Mouse (Mus musculus): ENCODE results near the gene Lypd5. TPM values are rescaled to one million over a fixed set of nuclear protein-coding genes. Genes with fewer than 3 reads are reported as not detected.

Lypd5 gene
- polyA plus RNA-seq, 1 experiment from 2014 or later, result not detected

DNA sequence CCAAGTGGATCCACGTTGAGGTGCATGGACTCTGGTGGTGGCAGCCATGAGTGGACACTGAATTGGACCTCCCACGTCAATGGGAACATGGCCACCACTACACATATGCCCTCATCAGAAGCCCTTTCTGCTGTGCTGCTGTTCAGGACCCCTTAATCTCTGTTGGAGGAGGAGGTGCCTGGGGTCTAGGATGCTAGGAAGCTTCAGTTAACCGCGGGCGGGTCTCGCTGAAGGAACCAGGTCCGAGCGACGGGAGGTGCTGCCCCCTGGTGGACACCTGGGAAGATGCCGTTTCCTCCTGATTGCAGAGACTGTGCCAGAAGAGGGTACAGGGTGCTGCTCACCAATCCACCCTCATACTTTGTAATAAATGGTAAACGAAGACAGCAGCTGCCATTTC, 35.8 kb downstream of the Lypd5 start:
- Histone ChIP-seq H3K4me1 (replicated peaks; ENCODE audit: insufficient read depth, low read length) (no peaks in the 10 kb centered on the region), H3K9me3 (replicated peaks; ENCODE audit: low read length) (no peaks in the 10 kb centered on the region), H3K36me3 (ENCODE audit: insufficient read depth, low read length) (no peaks in the 10 kb centered on the region), H3K4me2 (ENCODE audit: low read length) (no peak overlapping the region), H3K4me3 (replicated peaks; ENCODE audit: low read depth, low read length) (no peak overlapping the region), H3K27me3 (ENCODE audit: insufficient read depth, low read length) (no peaks in the 10 kb centered on the region), H3K9ac (ENCODE audit: low read depth, low read length) (no peak overlapping the region), H3K27ac (no peak overlapping the region)
- peak; percentile 92 for TF ChIP-seq CTCF (IDR thresholded peaks at IDR 0.05; ENCODE audit: low read depth)
- WGBS, result 7% methylated on average over 11 of the region's 11 CpGs
- DNase-seq (ENCODE audit: low spot score), result peak; percentile 74
- ATAC-seq (replicated peaks; ENCODE audit: low FRiP score, low read depth), result no peak

DNA sequence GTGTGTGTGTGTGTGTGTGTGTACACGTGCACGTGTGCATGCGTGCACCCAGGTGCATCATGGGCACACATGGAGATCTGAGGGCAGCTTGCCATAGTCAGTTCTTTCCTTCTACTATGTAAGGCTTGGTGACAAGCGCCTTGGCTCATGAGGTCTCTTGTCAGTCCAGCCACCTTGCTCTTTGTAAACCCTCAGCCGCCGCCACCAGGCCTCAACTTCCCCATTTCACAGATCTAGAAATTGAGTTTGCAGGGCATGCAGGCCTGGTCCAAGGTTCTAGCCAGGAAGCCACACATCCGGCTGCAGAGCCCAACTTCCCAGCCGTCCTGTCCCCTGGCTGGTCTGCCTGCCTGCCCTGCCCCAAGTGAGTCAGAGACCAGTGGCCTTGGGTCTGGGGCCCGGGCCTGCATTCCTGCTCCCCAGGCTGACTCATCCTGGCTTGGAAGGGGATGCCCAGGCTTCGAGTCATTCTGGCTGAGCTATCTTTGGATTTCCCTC, 38.1 kb downstream of the Lypd5 start:
- no peak overlapping the region for H3K27ac ChIP-seq
- H3K9me3 ChIP-seq (replicated peaks; ENCODE audit: low read length), result no peaks in the 10 kb centered on the region
- H3K4me2 ChIP-seq (ENCODE audit: low read length), result no peak overlapping the region
- WGBS, result 77% methylated on average over 10 of the region's 10 CpGs
- no peaks in the 10 kb centered on the region for H3K36me3 ChIP-seq (ENCODE audit: insufficient read depth, low read length)
- H3K9ac ChIP-seq (ENCODE audit: low read depth, low read length), result no peak overlapping the region
- DNase-seq (ENCODE audit: low spot score) (no peak), ATAC-seq (replicated peaks; ENCODE audit: low FRiP score, low read depth) (no peak)
- no peak overlapping the region for H3K4me3 ChIP-seq (replicated peaks; ENCODE audit: low read depth, low read length)
- no peaks in the 10 kb centered on the region for H3K4me1 ChIP-seq (replicated peaks; ENCODE audit: insufficient read depth, low read length)
- H3K27me3 ChIP-seq (ENCODE audit: insufficient read depth, low read length), result no peaks in the 10 kb centered on the region
- TF ChIP-seq CTCF (IDR thresholded peaks at IDR 0.05; ENCODE audit: low read depth), result no peak

- WGBS, result 36% methylated on average over 13 of the region's 13 CpGs
- Histone ChIP-seq H3K27me3 (ENCODE audit: insufficient read depth, low read length) (no peaks in the 10 kb centered on the region), H3K36me3 (ENCODE audit: insufficient read depth, low read length) (no peaks in the 10 kb centered on the region), H3K4me2 (ENCODE audit: low read length) (no peak overlapping the region), H3K4me1 (replicated peaks; ENCODE audit: insufficient read depth, low read length) (peaks cover 4% of the 10 kb centered on the region; the same call in 1 of the 2 replicates), H3K4me3 (replicated peaks; ENCODE audit: low read depth, low read length) (no peak overlapping the region), H3K9me3 (replicated peaks; ENCODE audit: low read length) (no peaks in the 10 kb centered on the region), H3K9ac (ENCODE audit: low read depth, low read length) (no peak overlapping the region), H3K27ac (peak overlapping the region; percentile 25; the same call in 1 of the 2 replicates)
- TF ChIP-seq CTCF (IDR thresholded peaks at IDR 0.05; ENCODE audit: low read depth), result no peak
- ATAC-seq (replicated peaks; ENCODE audit: low FRiP score, low read depth), result peak; percentile 25; the same call in 1 of the 2 replicates
- peak; percentile 82 for DNase-seq (ENCODE audit: low spot score)
Observed at GRCm38 (mm10) chr7:24389516-24390187, 40.7 kb downstream of the Lypd5 start.

GRCm38 (mm10) chr7:24390512-24390911, 41.5 kb downstream of the Lypd5 start:
- DNase-seq (ENCODE audit: low spot score), result no peak
- Histone ChIP-seq H3K27me3 (ENCODE audit: insufficient read depth, low read length) (no peaks in the 10 kb centered on the region), H3K4me3 (replicated peaks; ENCODE audit: low read depth, low read length) (no peak overlapping the region), H3K27ac (no peak overlapping the region), H3K4me1 (replicated peaks; ENCODE audit: insufficient read depth, low read length) (peaks cover 5% of the 10 kb centered on the region; the same call in 1 of the 2 replicates), H3K9ac (ENCODE audit: low read depth, low read length) (no peak overlapping the region), H3K9me3 (replicated peaks; ENCODE audit: low read length) (no peaks in the 10 kb centered on the region), H3K36me3 (ENCODE audit: insufficient read depth, low read length) (no peaks in the 10 kb centered on the region), H3K4me2 (ENCODE audit: low read length) (no peak overlapping the region)
- TF ChIP-seq CTCF (IDR thresholded peaks at IDR 0.05; ENCODE audit: low read depth), result no peak
- WGBS, result 36% methylated on average over 7 of the region's 7 CpGs
- no peak; the same call in 1 of the 2 replicates for ATAC-seq (replicated peaks; ENCODE audit: low FRiP score, low read depth)

DNA sequence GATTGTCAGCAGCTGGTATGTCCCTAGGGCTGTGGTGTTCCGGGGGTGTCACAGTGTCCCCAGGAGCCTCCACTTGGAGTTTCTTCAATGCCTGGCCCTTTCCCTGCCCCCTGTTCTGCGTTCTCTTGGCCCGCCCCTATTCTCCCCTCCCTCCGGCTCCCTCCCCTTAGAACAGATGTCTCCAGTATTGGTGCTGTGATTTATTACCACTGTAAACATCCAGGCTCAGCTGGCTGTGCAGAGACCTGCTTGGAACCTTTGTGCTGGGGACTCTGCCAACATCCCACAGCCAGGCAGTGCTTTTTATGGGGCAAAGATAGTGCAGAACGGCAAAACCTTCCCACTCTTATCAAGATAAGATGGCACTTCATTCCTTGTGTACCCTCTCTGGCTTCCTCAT, 42.1 kb downstream of the Lypd5 start:
- Histone ChIP-seq H3K9me3 (replicated peaks; ENCODE audit: low read length) (no peaks in the 10 kb centered on the region), H3K27me3 (ENCODE audit: insufficient read depth, low read length) (no peaks in the 10 kb centered on the region), H3K4me3 (replicated peaks; ENCODE audit: low read depth, low read length) (no peak overlapping the region), H3K36me3 (ENCODE audit: insufficient read depth, low read length) (no peaks in the 10 kb centered on the region), H3K4me1 (replicated peaks; ENCODE audit: insufficient read depth, low read length) (peaks cover 5% of the 10 kb centered on the region; the same call in 1 of the 2 replicates), H3K9ac (ENCODE audit: low read depth, low read length) (no peak overlapping the region; the same call in 1 of the 2 replicates), H3K27ac (peak overlapping the region; percentile 54), H3K4me2 (ENCODE audit: low read length) (peak overlapping the region; percentile 35; the same call in 1 of the 2 replicates)
- 5% methylated on average over 5 of the region's 5 CpGs for WGBS
- peak; percentile 67 for ATAC-seq (replicated peaks; ENCODE audit: low FRiP score, low read depth)
- TF ChIP-seq CTCF (IDR thresholded peaks at IDR 0.05; ENCODE audit: low read depth), result no peak
- peak; percentile 92 for DNase-seq (ENCODE audit: low spot score)

- WGBS, result 77% methylated on average over 2 of the region's 2 CpGs
- no peaks in the 10 kb centered on the region for H3K36me3 ChIP-seq (ENCODE audit: insufficient read depth, low read length)
- ATAC-seq (replicated peaks; ENCODE audit: low FRiP score, low read depth) (no peak), DNase-seq (ENCODE audit: low spot score) (no peak)
- no peak for TF ChIP-seq CTCF (IDR thresholded peaks at IDR 0.05; ENCODE audit: low read depth)
- H3K4me1 ChIP-seq (replicated peaks; ENCODE audit: insufficient read depth, low read length), result peaks cover 5% of the 10 kb centered on the region; the same call in 1 of the 2 replicates
- no peak overlapping the region for H3K9ac ChIP-seq (ENCODE audit: low read depth, low read length)
- H3K4me3 ChIP-seq (replicated peaks; ENCODE audit: low read depth, low read length), result no peak overlapping the region
- H3K4me2 ChIP-seq (ENCODE audit: low read length), result no peak overlapping the region
- H3K27ac ChIP-seq, result peak overlapping the region; percentile 54
- no peaks in the 10 kb centered on the region for H3K9me3 ChIP-seq (replicated peaks; ENCODE audit: low read length)
- no peaks in the 10 kb centered on the region for H3K27me3 ChIP-seq (ENCODE audit: insufficient read depth, low read length)
Observed at GRCm38 (mm10) chr7:24391687-24392086, 42.7 kb downstream of the Lypd5 start.

All from kidney, postnatal 0 days (tissue).